Mouse (Mus musculus): Measurements from ENCODE around the gene Acbd6. TPM values are rescaled to one million over a fixed set of nuclear protein-coding genes. Genes with fewer than 3 reads are reported as not detected.

Acbd6 gene
- polyA plus RNA-seq, 1 experiment from 2014 or later: 80.6 TPM

DNA sequence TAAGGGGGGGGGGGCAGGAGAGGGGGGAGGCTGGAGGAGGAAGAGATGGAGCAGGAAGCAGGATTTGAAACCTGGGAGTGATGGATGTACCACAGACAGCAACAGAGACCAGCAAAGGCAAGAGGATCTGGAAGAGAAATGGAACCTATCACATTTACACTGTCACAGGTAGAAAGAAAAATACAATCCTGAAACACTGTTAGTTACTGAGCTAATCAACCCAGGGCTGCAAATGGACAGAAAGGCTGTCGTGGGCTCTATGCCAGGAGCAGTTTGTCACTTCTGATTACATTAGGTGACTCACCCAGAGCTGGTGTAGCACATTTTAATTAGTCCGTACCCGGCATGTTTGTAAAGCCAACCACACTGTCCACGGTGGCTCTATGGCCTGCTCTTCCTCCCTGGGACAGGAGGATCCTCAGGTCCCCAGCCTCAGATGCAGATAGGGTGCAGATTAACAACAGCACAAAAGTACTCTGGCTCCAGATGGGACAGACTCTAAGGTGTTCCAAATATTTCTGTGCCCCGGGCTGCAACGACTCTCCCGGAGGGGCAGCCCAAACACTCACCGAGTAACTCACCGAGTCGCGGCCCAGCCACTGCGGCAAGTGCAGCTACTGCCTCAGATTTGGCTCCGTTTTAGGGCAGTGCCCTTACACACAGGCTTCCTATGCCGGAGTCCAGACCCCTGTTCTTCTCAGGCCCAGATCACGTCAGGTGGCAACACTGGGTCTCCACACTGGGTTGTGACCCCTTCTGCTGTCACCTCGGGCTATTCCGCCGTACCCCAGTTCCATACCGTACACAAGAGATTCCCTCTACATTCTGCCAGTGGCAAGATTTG, 28.6 kb upstream of the Acbd6 start:
- Histone ChIP-seq H3K9ac (no peak overlapping the region), H3K4me1 (peaks cover 44% of the 10 kb centered on the region), H3K4me2 (replicated peaks) (no peak overlapping the region), H3K9me3 (peaks cover 6% of the 10 kb centered on the region), H3K27ac (no peak overlapping the region), H3K4me3 (no peak overlapping the region), H3K36me3 (no peaks in the 10 kb centered on the region), H3K27me3 (peaks cover 12% of the 10 kb centered on the region; the same call in 1 of the 2 replicates)
- 68% methylated on average over 19 of the region's 19 CpGs for WGBS
- no peak for ATAC-seq (ENCODE audit: low FRiP score, low read depth)

DNA sequence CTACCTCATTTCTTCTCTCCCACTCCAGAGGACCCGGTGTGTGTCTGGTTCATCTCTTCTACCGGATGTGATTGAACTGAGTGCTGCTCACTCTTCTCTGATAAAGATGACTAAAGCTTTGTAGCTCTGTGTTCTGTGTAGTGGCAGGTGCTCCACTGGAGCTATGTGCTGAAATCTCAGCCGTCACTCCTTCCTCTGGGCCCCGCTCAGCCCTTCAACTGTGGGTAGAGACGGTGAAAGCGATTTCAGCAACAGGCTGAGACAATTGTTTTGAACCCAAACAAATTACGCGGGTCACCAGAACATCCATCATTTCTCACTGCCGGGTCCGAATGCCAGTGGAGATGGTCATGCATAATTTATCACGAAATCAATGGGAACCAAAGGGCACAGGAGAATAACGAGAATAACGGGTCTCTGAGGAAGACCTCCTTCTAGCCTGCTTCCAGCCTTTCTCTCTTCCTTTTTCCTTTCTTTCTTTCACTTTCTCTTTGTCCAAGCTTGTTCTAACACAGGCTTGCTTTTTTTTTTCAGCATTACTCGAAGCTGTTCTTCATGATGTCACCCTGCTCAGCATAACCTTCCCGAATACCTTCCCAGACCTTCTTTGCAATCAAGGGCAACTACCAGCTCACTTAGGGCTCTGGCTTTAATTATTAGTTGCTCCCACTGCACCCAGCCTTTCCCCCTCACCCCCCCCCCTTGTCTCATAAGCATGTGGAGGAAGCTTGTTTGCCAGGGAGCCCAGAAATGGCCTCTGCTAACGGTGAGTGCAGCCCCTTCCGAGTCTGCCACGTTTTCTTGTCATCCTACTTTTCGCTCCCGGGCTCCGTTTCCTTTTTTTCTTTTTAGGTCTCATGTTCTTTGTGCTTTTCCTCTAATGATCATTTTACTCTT, 27.1 kb upstream of the Acbd6 start:
- H3K4me1 ChIP-seq: peaks cover 44% of the 10 kb centered on the region
- H3K4me3 ChIP-seq: no peak overlapping the region
- 47% methylated on average over 21 of the region's 21 CpGs for WGBS
- no peak for ATAC-seq (ENCODE audit: low FRiP score, low read depth)
- no peaks in the 10 kb centered on the region for H3K36me3 ChIP-seq
- H3K9ac ChIP-seq: no peak overlapping the region
- peaks cover 12% of the 10 kb centered on the region; the same call in 1 of the 2 replicates for H3K27me3 ChIP-seq
- H3K9me3 ChIP-seq: peaks cover 6% of the 10 kb centered on the region
- H3K27ac ChIP-seq: no peak overlapping the region
- H3K4me2 ChIP-seq (replicated peaks): peak overlapping the region; percentile 30

DNA sequence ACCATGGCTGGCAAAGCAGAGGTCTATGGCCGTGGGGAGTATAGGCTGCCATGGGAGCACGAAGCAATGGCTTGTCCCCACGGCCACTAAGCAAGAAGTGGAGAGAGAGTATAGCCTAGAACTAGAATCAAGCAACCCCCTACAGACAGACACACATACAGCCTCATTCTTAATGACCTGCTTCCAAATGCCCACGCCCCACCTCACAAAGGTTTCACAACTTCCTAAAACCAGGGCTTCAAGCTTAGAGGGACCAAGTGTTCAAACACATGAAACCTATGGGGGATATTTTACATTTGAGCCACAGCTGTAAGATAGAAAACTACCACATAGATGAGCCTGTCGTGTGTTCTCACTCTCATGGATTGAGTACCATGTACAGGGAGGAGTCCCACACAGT, 25.5 kb upstream of the Acbd6 start:
- Histone ChIP-seq H3K4me2 (replicated peaks) (no peak overlapping the region), H3K9me3 (peaks cover 6% of the 10 kb centered on the region), H3K9ac (no peak overlapping the region), H3K36me3 (no peaks in the 10 kb centered on the region), H3K27me3 (peaks cover 7% of the 10 kb centered on the region; the same call in 1 of the 2 replicates), H3K4me1 (peaks cover 33% of the 10 kb centered on the region), H3K27ac (no peak overlapping the region), H3K4me3 (no peak overlapping the region)
- no peak for ATAC-seq (ENCODE audit: low FRiP score, low read depth)
- 81% methylated on average over 5 of the region's 5 CpGs for WGBS

DNA sequence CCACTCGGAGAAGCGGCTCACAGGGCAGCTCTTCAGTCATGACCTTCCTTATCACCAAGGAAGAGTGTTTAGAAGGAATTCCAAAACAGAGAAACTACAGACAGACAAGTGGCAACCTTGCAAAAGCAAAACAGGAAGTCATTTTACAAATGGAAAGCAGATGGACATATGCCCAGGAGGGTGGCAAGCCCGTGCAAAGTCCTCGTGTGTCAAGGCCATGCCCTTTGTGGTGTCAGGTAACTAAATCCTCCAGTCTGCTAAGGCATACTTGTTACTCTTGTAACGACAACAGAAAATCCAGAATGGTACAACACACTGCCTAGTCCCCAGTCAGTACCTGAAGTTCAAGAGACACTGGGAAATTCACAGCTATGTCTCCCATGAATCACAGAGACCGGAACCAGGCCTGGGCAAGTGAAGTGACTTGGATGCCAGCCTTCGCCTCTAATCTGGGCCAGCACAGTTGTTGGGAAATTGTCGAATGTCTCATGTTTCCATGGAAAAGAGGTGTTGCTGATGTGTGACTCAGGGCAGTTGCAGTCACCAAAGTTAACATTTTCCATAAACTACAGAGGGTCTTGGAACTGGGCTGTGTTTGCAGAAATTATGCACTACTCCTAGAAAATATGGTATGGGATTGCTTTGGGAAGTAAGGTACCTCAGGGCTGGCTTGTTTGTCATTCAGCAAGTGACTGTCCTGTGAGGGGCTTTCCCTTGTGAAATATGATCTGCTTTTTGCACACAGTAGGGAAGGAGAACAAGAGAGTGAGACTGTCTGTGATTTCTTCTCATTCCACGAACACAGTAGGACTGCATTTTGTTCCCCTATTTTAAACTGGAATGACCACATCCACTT, 24.9 kb upstream of the Acbd6 start:
- no peak overlapping the region for H3K9ac ChIP-seq
- H3K4me2 ChIP-seq (replicated peaks): no peak overlapping the region
- ATAC-seq (ENCODE audit: low FRiP score, low read depth): no peak
- 34% methylated on average over 9 of the region's 9 CpGs for WGBS
- peaks cover 7% of the 10 kb centered on the region; the same call in 1 of the 2 replicates for H3K27me3 ChIP-seq
- peaks cover 26% of the 10 kb centered on the region for H3K4me1 ChIP-seq
- H3K27ac ChIP-seq: no peak overlapping the region
- H3K4me3 ChIP-seq: no peak overlapping the region
- H3K9me3 ChIP-seq: peaks cover 6% of the 10 kb centered on the region
- H3K36me3 ChIP-seq: no peaks in the 10 kb centered on the region

- Histone ChIP-seq H3K4me1 (peaks cover 21% of the 10 kb centered on the region), H3K27ac (no peak overlapping the region), H3K36me3 (no peaks in the 10 kb centered on the region), H3K9ac (no peak overlapping the region), H3K9me3 (peaks cover 6% of the 10 kb centered on the region), H3K4me3 (no peak overlapping the region), H3K4me2 (replicated peaks) (no peak overlapping the region), H3K27me3 (peaks cover 7% of the 10 kb centered on the region; the same call in 1 of the 2 replicates)
- no peak for ATAC-seq (ENCODE audit: low FRiP score, low read depth)
- 49% methylated on average over 3 of the region's 3 CpGs for WGBS
Measured at GRCm38 (mm10) chr1:155533689-155533965, 24.3 kb upstream of the Acbd6 start.

DNA sequence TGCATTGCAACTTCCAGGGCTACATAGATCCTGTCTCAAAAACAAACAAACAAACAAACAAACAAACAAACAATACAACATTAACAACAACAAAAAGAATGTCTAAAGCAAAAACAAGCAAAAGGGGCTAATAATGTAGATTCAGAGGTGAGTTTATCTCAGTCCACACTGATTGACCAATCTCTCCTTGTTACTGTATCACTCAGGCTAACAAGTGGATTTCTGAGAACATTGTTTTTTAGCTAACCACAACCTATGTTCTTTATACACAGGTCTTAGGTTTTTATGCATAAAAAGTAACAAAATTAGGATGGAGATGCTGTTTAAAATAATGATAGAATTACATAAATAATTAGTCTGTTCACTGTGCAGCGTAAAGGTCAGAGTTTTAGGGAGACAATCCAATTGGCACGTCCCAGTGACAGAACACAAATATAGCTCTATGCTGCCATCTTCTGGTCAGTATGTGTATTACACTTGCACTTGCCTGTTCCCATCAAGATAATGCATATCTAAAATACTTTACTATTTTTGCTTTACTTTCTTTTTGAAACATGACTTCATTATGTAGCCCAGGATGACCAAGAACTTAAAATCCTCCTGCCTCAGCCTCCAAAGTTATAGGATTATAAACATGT, 20.8 kb upstream of the Acbd6 start:
- ATAC-seq (ENCODE audit: low FRiP score, low read depth): no peak
- Histone ChIP-seq H3K4me1 (peaks cover 9% of the 10 kb centered on the region), H3K9me3 (no peaks in the 10 kb centered on the region), H3K36me3 (no peaks in the 10 kb centered on the region), H3K9ac (no peak overlapping the region), H3K4me3 (no peak overlapping the region), H3K27ac (no peak overlapping the region), H3K27me3 (no peaks in the 10 kb centered on the region), H3K4me2 (replicated peaks) (no peak overlapping the region)
- 3% methylated on average over 2 of the region's 2 CpGs for WGBS

GRCm38 (mm10) chr1:155538006-155538405, 19.9 kb upstream of the Acbd6 start:
- ATAC-seq (ENCODE audit: low FRiP score, low read depth): no peak
- Histone ChIP-seq H3K9ac (no peak overlapping the region), H3K27ac (no peak overlapping the region), H3K4me1 (peaks cover 4% of the 10 kb centered on the region), H3K4me2 (replicated peaks) (no peak overlapping the region), H3K4me3 (no peak overlapping the region), H3K36me3 (no peaks in the 10 kb centered on the region), H3K27me3 (no peaks in the 10 kb centered on the region), H3K9me3 (no peaks in the 10 kb centered on the region)
- WGBS: 62% methylated on average over 7 of the region's 7 CpGs

- Histone ChIP-seq H3K9me3 (peaks cover 6% of the 10 kb centered on the region; the same call in 1 of the 2 replicates), H3K4me2 (replicated peaks) (peak overlapping the region; percentile 89), H3K36me3 (no peaks in the 10 kb centered on the region), H3K9ac (peak overlapping the region; percentile 95), H3K4me1 (peaks cover 25% of the 10 kb centered on the region), H3K27me3 (no peaks in the 10 kb centered on the region), H3K4me3 (peak overlapping the region; percentile 96), H3K27ac (peak overlapping the region; percentile 74; the same call in 1 of the 2 replicates)
- ATAC-seq (ENCODE audit: low FRiP score, low read depth): 0 out of 2 replicates have a peak, but pooled peaks have one; percentile 7
- 53% methylated on average over 9 of the region's 9 CpGs for WGBS
Measured at GRCm38 (mm10) chr1:155557642-155558011, 293 bp upstream of the Acbd6 start.

DNA sequence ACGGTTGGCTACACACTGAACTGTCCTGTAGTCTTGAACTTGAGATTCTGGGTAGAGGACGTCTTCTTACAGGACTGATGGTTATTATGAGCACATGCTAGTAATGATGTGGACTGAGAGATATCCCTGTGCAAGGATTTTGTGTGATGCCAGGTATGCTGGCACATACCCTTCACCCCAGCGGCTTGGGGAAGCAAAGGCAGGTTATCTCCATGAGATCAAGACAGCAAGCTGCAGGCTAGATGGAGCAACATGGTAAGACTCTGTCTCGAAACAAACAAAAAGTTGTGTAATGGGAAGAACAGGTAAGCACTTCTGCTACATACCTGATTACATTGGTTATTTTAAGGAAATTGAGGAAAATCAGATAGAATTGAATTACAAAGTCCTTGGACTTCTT, 2.1 kb downstream of the Acbd6 start:
- 82% methylated on average over 4 of the region's 4 CpGs for WGBS
- ATAC-seq (ENCODE audit: low FRiP score, low read depth): no peak
- H3K4me3 ChIP-seq: 0 out of 2 replicates have a peak overlapping the region, but pooled peaks have one; percentile 2
- H3K27ac ChIP-seq: no peak overlapping the region
- no peaks in the 10 kb centered on the region for H3K27me3 ChIP-seq
- peak overlapping the region; percentile 27; the same call in 1 of the 2 replicates for H3K9ac ChIP-seq
- H3K4me2 ChIP-seq (replicated peaks): peak overlapping the region; percentile 89
- peaks cover 25% of the 10 kb centered on the region for H3K4me1 ChIP-seq
- H3K36me3 ChIP-seq: peaks cover 4% of the 10 kb centered on the region
- no peaks in the 10 kb centered on the region for H3K9me3 ChIP-seq

GRCm38 (mm10) chr1:155560678-155561077, 2.8 kb downstream of the Acbd6 start:
- no peak overlapping the region for H3K9ac ChIP-seq
- H3K9me3 ChIP-seq: no peaks in the 10 kb centered on the region
- peaks cover 10% of the 10 kb centered on the region for H3K36me3 ChIP-seq
- ATAC-seq (ENCODE audit: low FRiP score, low read depth): no peak
- H3K4me2 ChIP-seq (replicated peaks): no peak overlapping the region
- H3K27ac ChIP-seq: no peak overlapping the region
- no peak overlapping the region for H3K4me3 ChIP-seq
- WGBS: 86% methylated on average over 2 of the region's 2 CpGs
- no peaks in the 10 kb centered on the region for H3K27me3 ChIP-seq
- peaks cover 25% of the 10 kb centered on the region for H3K4me1 ChIP-seq

GRCm38 (mm10) chr1:155562206-155562605, 4.3 kb downstream of the Acbd6 start:
- no peak for ATAC-seq (ENCODE audit: low FRiP score, low read depth)
- WGBS: 69% methylated on average over 6 of the region's 6 CpGs
- H3K4me3 ChIP-seq: no peak overlapping the region
- H3K4me1 ChIP-seq: peaks cover 25% of the 10 kb centered on the region
- no peak overlapping the region for H3K9ac ChIP-seq
- no peak overlapping the region for H3K4me2 ChIP-seq (replicated peaks)
- H3K27ac ChIP-seq: no peak overlapping the region
- no peaks in the 10 kb centered on the region for H3K27me3 ChIP-seq
- H3K36me3 ChIP-seq: peaks cover 20% of the 10 kb centered on the region
- H3K9me3 ChIP-seq: no peaks in the 10 kb centered on the region

Data from limb, embryonic 13.5 days (tissue).